Mouse (Mus musculus) heart, postnatal 0 days (tissue): Measurements from ENCODE around the gene Ptpn18.

Source experiments
- CTCF ChIP-seq: IDR thresholded peaks from 2 replicates; pipeline ENCODE4 v1.5.1; 2016; ENCODE audit warnings: antibody characterized with exemption, control low read depth, low read depth
- EP300 ChIP-seq: IDR thresholded peaks from 2 replicates; pipeline ENCODE4 v1.6.1; 2016; ENCODE audit warnings: antibody characterized with exemption, low read depth

DNA sequence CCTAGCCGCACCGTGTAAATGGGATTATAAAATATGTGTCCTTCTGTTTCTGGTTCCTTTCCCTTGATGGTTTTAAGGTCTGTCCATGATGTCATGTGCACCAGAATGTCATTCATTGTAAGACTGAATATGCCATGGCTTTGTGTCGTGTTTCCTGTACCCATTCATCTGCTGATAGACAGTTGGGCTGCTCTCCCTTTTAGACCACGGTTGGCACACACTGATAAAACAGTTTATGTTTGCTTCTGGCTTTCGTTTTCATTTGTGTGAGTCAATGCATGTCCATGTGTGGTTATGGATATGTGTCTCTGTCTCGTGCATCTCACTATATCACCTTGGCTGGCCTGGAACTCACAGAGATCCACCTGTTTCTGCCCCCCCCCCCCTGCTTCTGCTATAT is 5.9 kb downstream of the Ptpn18 start:
- TF ChIP-seq CTCF (no peak), EP300 (no peak)
